Mouse (Mus musculus) MEL (cell line): Measurements from ENCODE around the gene Psmd2. TPM values are rescaled to one million over a fixed set of nuclear protein-coding genes. Genes with fewer than 3 reads are reported as not detected.

Source experiments
- DNase-seq: peaks from one replicate; pipeline ENCODE4 v3.0.0; 2011; ENCODE audit warnings: low read depth, low spot score
- H3K27ac ChIP-seq: 2 replicates; pipeline ENCODE4 v1.5.1; 2012; ENCODE audit warnings: low read depth, mild to moderate bottlenecking, control low read depth, low read length, moderate library complexity; ENCODE audit not compliant: control insufficient read depth
- H3K27me3 ChIP-seq, 2 experiments: fragments of 150-350 bp in 1 of 2; sonication (generic) in 1 of 2; 2 replicates each; pipeline ENCODE4 v1.6.1; 2012; ENCODE audit warnings: low read length in 2 of 2, mild to moderate bottlenecking in 2 of 2, improper control_type of control experiment in 1 of 2, moderate library complexity in 1 of 2; ENCODE audit not compliant: insufficient read depth in 2 of 2, control insufficient read depth in 1 of 2
- H3K36me3 ChIP-seq, 2 experiments: 2 replicates each; pipeline ENCODE4 v1.6.1; 2012 to 2014; ENCODE audit warnings: low read length in 2 of 2, improper control_type of control experiment in 1 of 2, inconsistent platforms in 1 of 2, mild to moderate bottlenecking in 1 of 2; ENCODE audit not compliant: insufficient read depth in 2 of 2, control insufficient read depth in 1 of 2
- H3K4me1 ChIP-seq, 2 experiments: fragments of 150-350 bp in 1 of 2; sonication (generic) in 1 of 2; 2 replicates each; pipeline ENCODE4 v1.6.1; 2012; ENCODE audit warnings: low read length in 2 of 2, improper control_type of control experiment in 1 of 2, mild to moderate bottlenecking in 1 of 2; ENCODE audit not compliant: insufficient read depth in 2 of 2, control insufficient read depth in 1 of 2
- H3K4me3 ChIP-seq, 2 experiments: fragments of 150-350 bp in 1 of 2; sonication (generic) in 1 of 2; 2 replicates each; pipeline ENCODE4 v1.5.1; 2012; ENCODE audit warnings: low read depth in 2 of 2, low read length in 2 of 2, mild to moderate bottlenecking in 2 of 2, moderate library complexity in 2 of 2, control low read depth in 1 of 2, improper control_type of control experiment in 1 of 2; ENCODE audit not compliant: control insufficient read depth in 1 of 2, insufficient read depth in 1 of 2
- H3K79me2 ChIP-seq: 2 replicates; pipeline ENCODE4 v1.6.1; 2012; ENCODE audit warnings: mild to moderate bottlenecking, low read length, moderate library complexity; ENCODE audit not compliant: control insufficient read depth, poor library complexity, insufficient read depth
- H3K9ac ChIP-seq: 2 replicates; pipeline ENCODE4 v1.6.1; 2012; ENCODE audit warnings: low read depth, mild to moderate bottlenecking, control low read depth, low read length, moderate library complexity; ENCODE audit not compliant: control insufficient read depth, poor library complexity, severe bottlenecking
- H3K9me3 ChIP-seq: fragments of 150-350 bp; sonication (generic); replicated peaks from 2 replicates; pipeline ENCODE4 v1.6.1; 2012; ENCODE audit warnings: mild to moderate bottlenecking, low read length, improper control_type of control experiment, moderate library complexity; ENCODE audit not compliant: insufficient read depth
- CTCF ChIP-seq, 3 experiments: IDR thresholded peaks in 2 of 3; conservative IDR thresholded peaks in 1 of 3; 2 replicates each; pipeline ENCODE4 v1.5.1; 2011 to 2012; ENCODE audit warnings: low read length in 3 of 3, low read depth in 2 of 3, mild to moderate bottlenecking in 2 of 3, improper control_type of control experiment in 1 of 3, inconsistent platforms in 1 of 3, mixed read lengths in 1 of 3, moderate library complexity in 1 of 3; ENCODE audit not compliant: control insufficient read depth in 1 of 3, insufficient read depth in 1 of 3, poor library complexity in 1 of 3, severe bottlenecking in 1 of 3
- EP300 ChIP-seq, 2 experiments: IDR thresholded peaks; 2 replicates each; pipeline ENCODE4 v1.6.1; 2011; ENCODE audit warnings: improper control_type of control experiment in 2 of 2, low read length in 2 of 2, low read depth in 1 of 2, mild to moderate bottlenecking in 1 of 2
- GABPA ChIP-seq: IDR thresholded peaks from 2 replicates; pipeline ENCODE4 v1.6.1; 2012; ENCODE audit warnings: low read depth, mild to moderate bottlenecking, inconsistent platforms, low read length, improper control_type of control experiment, moderate library complexity
- GATA1 ChIP-seq: IDR thresholded peaks from 2 replicates; pipeline ENCODE4 v1.6.1; 2011; ENCODE audit warnings: low read depth, low read length, improper control_type of control experiment
- KAT2A ChIP-seq: conservative IDR thresholded peaks from 2 replicates; pipeline ENCODE4 v1.6.1; 2012; ENCODE audit warnings: low read depth, low read length, improper control_type of control experiment, inconsistent platforms
- MAZ ChIP-seq: IDR thresholded peaks from 2 replicates; pipeline ENCODE4 v1.6.1; 2012; ENCODE audit warnings: low read depth, mild to moderate bottlenecking, inconsistent platforms, low read length, improper control_type of control experiment
- MEF2A ChIP-seq: IDR thresholded peaks from 2 replicates; pipeline ENCODE4 v1.6.1; 2014; ENCODE audit warnings: low read depth, mild to moderate bottlenecking, inconsistent platforms, low read length, improper control_type of control experiment; ENCODE audit not compliant: poor library complexity, insufficient replicate concordance, severe bottlenecking; ENCODE audit errors: extremely low read depth
- NELFE ChIP-seq: IDR thresholded peaks from 2 replicates; pipeline ENCODE4 v1.6.1; 2011; ENCODE audit warnings: low read depth, low read length, improper control_type of control experiment
- NRF1 ChIP-seq: IDR thresholded peaks from 2 replicates; pipeline ENCODE4 v1.6.1; 2014; ENCODE audit warnings: low read depth, mild to moderate bottlenecking, inconsistent platforms, low read length, improper control_type of control experiment, moderate library complexity; ENCODE audit not compliant: poor library complexity, insufficient read depth, severe bottlenecking
- POLR2A ChIP-seq, 2 experiments: IDR thresholded peaks; 2 replicates each; pipeline ENCODE4 v1.6.1; 2011 to 2012; ENCODE audit warnings: low read length in 2 of 2, mild to moderate bottlenecking in 2 of 2, control low read depth in 1 of 2, improper control_type of control experiment in 1 of 2, low read depth in 1 of 2, moderate library complexity in 1 of 2; ENCODE audit not compliant: control insufficient read depth in 1 of 2, insufficient read depth in 1 of 2, poor library complexity in 1 of 2
- POLR2AphosphoS5 ChIP-seq: IDR thresholded peaks from 2 replicates; pipeline ENCODE4 v1.6.1; 2012; ENCODE audit warnings: low read depth, borderline replicate concordance, mild to moderate bottlenecking, inconsistent platforms, low read length, moderate library complexity, mixed read lengths
- RAD21 ChIP-seq: IDR thresholded peaks from 2 replicates; pipeline ENCODE4 v1.6.1; 2011; ENCODE audit warnings: mild to moderate bottlenecking, low read depth, low read length, improper control_type of control experiment
- SMC3 ChIP-seq: IDR thresholded peaks from 2 replicates; pipeline ENCODE4 v1.6.1; 2011; ENCODE audit warnings: low read depth, low read length, improper control_type of control experiment
- TBP ChIP-seq: IDR thresholded peaks from 2 replicates; pipeline ENCODE4 v1.8.0; 2011; ENCODE audit warnings: low read depth, low read length, improper control_type of control experiment
- USF2 ChIP-seq, 2 experiments: IDR thresholded peaks; 2 replicates each; pipeline ENCODE4 v1.6.1; 2011 to 2012; ENCODE audit warnings: improper control_type of control experiment in 2 of 2, low read length in 2 of 2, borderline replicate concordance in 1 of 2, inconsistent platforms in 1 of 2, low read depth in 1 of 2, mild to moderate bottlenecking in 1 of 2; ENCODE audit not compliant: insufficient read depth in 1 of 2
- ZC3H11A ChIP-seq: IDR thresholded peaks from 2 replicates; pipeline ENCODE4 v1.6.1; 2012; ENCODE audit warnings: low read depth, mild to moderate bottlenecking, inconsistent platforms, low read length, improper control_type of control experiment
- ZMIZ1 ChIP-seq: IDR thresholded peaks from 2 replicates; pipeline ENCODE4 v1.6.1; 2012; ENCODE audit warnings: low read depth, mild to moderate bottlenecking, inconsistent platforms, low read length, improper control_type of control experiment, moderate library complexity
- ZNF384 ChIP-seq: IDR thresholded peaks from 2 replicates; pipeline ENCODE4 v1.6.1; 2012; ENCODE audit warnings: low read depth, mild to moderate bottlenecking, inconsistent platforms, low read length, improper control_type of control experiment
- polyA plus RNA-seq, 2 experiments: library from polyadenylated mRNA; stranded (reverse) in 1 of 2; unstranded in 1 of 2; fragments of >175 nt in 1 of 2; fragments of >200 nt in 1 of 2; gene quantifications; 2 replicates each; pipeline versions ENCODE4 v1.2.1 to v1.2.4; 2012; ENCODE audit warnings: low replicate concordance in 2 of 2, low read depth in 1 of 2; ENCODE audit not compliant: insufficient read length in 2 of 2, insufficient read depth in 1 of 2, missing spikeins in 1 of 2
- total RNA-seq: library from RNA; depleted of rRNA; stranded (reverse); fragments of 300-350 nt; gene quantifications from 2 replicates; pipeline ENCODE4 v1.2.3, GENCODE M21; 2012

The Psmd2 gene
- total and polyA plus RNA-seq, 3 experiments = 81.9 to 432 (median 262) TPM

DNA sequence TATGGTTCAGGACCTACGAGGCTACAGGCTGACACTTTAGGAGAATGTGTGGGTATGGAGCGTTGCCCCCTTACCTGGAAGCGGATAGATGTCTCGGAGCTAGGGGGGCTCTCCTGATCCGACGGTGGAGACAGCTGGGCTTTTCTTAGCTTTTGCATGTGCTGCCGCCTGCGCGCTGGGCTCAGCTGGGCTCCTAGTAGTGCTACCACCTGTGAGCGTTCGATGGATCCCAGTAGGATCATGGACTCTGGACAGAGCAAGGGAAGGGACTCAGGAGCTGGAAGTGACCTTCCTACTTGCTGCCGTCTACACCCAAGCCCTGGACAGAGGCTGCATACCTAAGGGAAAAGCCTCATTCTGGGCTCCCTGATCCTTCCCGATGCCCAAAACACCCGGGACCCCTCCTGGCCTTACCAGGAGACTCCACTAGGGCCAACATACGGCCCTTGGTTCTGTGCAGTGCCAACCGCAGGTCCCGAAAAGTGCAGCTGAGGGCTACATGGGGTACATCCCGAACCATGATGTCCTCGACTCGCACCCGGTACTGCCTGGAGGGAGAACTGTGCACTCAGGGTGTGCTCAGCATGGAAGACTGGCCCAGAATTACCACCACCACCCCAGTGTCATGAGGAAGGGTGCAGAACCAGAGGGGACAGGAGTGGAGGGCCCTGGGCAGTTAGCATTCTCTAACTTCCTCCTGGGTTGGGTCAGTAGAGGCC, 56.9 kb downstream of the Psmd2 start:
- no peak overlapping the region for H3K9ac ChIP-seq
- no peak for TF ChIP-seq ZC3H11A
- TF ChIP-seq ZMIZ1 = no peak
- TF ChIP-seq GATA1 = no peak
- TF ChIP-seq NELFE = no peak
- no peak for TF ChIP-seq KAT2A
- no peak for TF ChIP-seq ZNF384
- no peak for TF ChIP-seq GABPA
- no peak for TF ChIP-seq SMC3
- no peak for TF ChIP-seq TBP
- TF ChIP-seq, all 39 proteins: peak for 0
- no peak for DNase-seq
- Histone ChIP-seq H3K4me3 (no peak overlapping the region), H3K79me2 (no peaks in the 10 kb centered on the region), H3K27ac (no peak overlapping the region), H3K36me3 (peaks cover 0 to 31% of the 10 kb centered on the region in 2 experiments; a peak in 2 of 4 replicates), H3K27me3 (no peaks in the 10 kb centered on the region), H3K9me3 (no peaks in the 10 kb centered on the region), H3K4me1 (peaks cover 15 to 35% of the 10 kb centered on the region in 2 experiments)

DNA sequence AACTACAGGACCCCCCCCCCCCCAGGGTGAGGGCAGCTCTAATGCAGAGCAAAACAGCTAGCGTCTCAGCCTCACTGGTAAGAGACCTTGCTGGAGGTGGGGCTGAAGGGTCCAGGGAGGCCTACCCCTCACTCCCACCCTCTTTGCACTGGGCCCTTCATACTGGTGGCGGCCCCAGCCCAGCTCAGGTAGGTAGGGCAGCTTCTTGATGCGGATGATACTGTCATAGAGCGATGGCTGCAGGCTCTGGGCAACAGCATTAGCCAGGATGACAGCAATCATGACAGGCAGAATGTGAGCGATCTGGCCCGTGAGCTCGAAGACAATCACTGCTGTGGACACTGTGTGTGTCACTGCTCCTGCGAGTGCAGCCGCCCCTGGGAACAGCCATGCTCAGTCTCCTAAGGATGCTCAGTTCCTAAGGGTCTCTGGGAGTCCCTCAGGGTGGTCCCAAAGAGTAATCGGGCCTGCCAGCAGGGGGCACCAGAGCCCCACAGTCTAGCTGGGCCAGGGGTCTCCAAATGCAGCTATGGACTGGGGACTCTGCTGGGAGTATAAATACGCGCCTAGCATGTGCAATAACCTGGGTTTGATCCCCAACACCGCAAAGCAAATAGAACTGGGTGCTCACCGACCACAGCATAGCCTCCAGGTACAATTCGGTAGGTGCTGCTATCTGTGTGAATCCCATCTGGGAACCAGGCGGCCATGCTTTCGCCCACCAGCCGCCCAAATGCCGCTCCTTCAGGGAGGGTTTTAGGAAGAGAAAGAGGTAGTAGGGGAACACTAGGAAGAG, 57.7 kb downstream of the Psmd2 start:
- H3K79me2 ChIP-seq = no peaks in the 10 kb centered on the region
- H3K27ac ChIP-seq = no peak overlapping the region
- no peaks in the 10 kb centered on the region for H3K27me3 ChIP-seq
- no peak for TF ChIP-seq EP300 (IDR thresholded peaks at IDR 0.05; ENCODE audit: low read depth in 1 of 2, low read length in 2 of 2)
- TF ChIP-seq MAZ = no peak
- TF ChIP-seq MEF2A = no peak
- TF ChIP-seq POLR2AphosphoS5 = no peak
- TF ChIP-seq RAD21 = peak; percentile 58
- TF ChIP-seq ZMIZ1 = no peak
- peak; percentile 59 to 88 (median 87) for TF ChIP-seq CTCF (IDR thresholded peaks at IDR 0.05 in 2 of 3, conservative IDR thresholded peaks at IDR 0.05 in 1 of 3; ENCODE audit: control insufficient read depth in 1 of 3, insufficient read depth in 1 of 3, low read depth in 2 of 3, low read length in 3 of 3, poor library complexity in 1 of 3, severe bottlenecking in 1 of 3)
- no peak for TF ChIP-seq USF2 (IDR thresholded peaks at IDR 0.05; ENCODE audit: borderline replicate concordance in 1 of 2, insufficient read depth in 1 of 2, low read depth in 1 of 2, low read length in 2 of 2)
- no peak for TF ChIP-seq POLR2A (IDR thresholded peaks at IDR 0.05; ENCODE audit: control insufficient read depth in 1 of 2, insufficient read depth in 1 of 2, low read depth in 1 of 2, low read length in 2 of 2, poor library complexity in 1 of 2)
- no peak for TF ChIP-seq NRF1
- no peak overlapping the region for H3K4me3 ChIP-seq
- DNase-seq = no peak
- H3K36me3 ChIP-seq = peaks cover 0 to 23% of the 10 kb centered on the region in 2 experiments; a peak in 2 of 4 replicates
- H3K9me3 ChIP-seq = no peaks in the 10 kb centered on the region
- peaks cover 12 to 28% of the 10 kb centered on the region in 2 experiments for H3K4me1 ChIP-seq
- no peak overlapping the region for H3K9ac ChIP-seq
